Mouse (Mus musculus) testis, adult 2 months (tissue): ENCODE measurements around the gene Gnpat.

Experiments used
- CTCF ChIP-seq: fragments of 200-500 bp; IDR thresholded peaks from 2 replicates; pipeline ENCODE4 v1.5.1; 2012; ENCODE audit warnings: low read depth, mild to moderate bottlenecking, inconsistent platforms, low read length, moderate library complexity; ENCODE audit not compliant: control insufficient read depth, insufficient read depth, insufficient replicate concordance
- POLR2A ChIP-seq: fragments of 200-500 bp; IDR thresholded peaks from 2 replicates; pipeline ENCODE4 v1.6.1; 2012; ENCODE audit warnings: low read depth, mild to moderate bottlenecking, inconsistent platforms, low read length, moderate library complexity; ENCODE audit not compliant: control insufficient read depth

DNA sequence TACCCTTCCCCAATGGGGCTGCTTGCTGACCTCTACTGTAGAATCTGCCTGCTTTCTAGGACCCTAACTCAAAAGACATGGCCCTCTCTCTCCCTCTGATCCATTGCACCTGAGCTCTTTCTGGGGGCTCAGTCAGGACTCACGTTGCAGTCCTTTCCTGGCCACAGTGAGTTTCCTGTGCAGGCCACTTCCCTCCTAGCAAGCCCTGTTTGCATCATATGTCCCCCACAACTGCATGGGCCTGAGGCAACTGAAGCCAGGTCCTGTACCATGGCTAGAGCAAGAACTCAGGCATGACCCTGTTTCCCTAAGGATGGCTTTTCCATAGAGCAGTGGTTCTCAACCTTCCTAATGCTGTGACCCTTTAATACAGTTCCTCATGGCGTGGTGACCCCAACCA, 24.9 kb upstream of the Gnpat start:
- TF ChIP-seq POLR2A (no peak), CTCF (no peak)
